Mouse (Mus musculus): Measurements from ENCODE around the gene Tmsb10.

Gene Tmsb10

DNA sequence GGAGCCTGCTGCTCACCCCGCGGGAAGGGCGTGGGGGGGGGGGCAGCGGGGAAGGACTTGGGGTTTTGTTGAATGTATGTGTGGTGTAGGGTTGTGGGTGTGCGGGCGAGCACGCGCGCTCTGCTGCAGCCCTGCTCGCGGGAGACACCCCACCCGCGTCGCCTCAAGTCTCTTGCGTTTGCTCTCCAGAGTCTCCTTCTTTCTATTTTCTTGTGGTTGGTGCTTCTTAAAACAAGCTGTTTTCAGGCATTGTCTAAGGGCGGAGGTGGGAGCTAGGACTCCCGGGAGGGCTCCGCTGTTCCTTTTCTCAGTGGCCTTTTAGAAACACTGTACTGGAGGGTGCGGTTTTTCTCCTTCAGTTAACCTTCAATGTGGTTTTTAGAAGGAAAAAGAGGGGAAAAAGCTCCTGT, at the start of gene Tmsb10:
Gene Tmsb10, minus strand, starts transcription at position 87 of the 410 bp plus-strand sequence.
- no peak for DNase-seq

GRCm38 (mm10) chr6:73003601-73004000, 45.1 kb upstream of the Tmsb10 start:
- DNase-seq: no peak

- no peak for DNase-seq
Observed at GRCm38 (mm10) chr6:73002391-73002790, 43.8 kb upstream of the Tmsb10 start.

DNA sequence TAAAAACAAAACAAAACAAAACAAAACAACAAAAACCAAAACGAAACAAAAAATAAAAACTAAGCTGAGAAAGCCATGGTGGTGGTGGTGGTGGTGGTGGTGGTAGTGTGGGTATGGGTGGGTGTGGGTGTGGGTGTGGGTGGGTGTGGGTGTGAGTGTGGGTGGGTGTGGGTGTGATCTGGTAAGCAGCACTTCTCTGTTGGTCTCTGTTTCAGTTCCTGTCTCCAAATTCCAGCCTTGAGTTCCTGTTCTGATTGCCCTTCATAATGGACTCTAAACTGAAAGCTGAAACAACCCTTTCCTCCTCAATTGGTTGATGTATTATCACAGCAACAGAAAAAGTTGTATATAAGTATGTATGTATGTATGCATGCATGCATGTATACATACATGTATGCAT, 40.3 kb upstream of the Tmsb10 start:
- DNase-seq: no peak

GRCm38 (mm10) chr6:72993688-72994082, 35.1 kb upstream of the Tmsb10 start:
- DNase-seq: no peak

DNA sequence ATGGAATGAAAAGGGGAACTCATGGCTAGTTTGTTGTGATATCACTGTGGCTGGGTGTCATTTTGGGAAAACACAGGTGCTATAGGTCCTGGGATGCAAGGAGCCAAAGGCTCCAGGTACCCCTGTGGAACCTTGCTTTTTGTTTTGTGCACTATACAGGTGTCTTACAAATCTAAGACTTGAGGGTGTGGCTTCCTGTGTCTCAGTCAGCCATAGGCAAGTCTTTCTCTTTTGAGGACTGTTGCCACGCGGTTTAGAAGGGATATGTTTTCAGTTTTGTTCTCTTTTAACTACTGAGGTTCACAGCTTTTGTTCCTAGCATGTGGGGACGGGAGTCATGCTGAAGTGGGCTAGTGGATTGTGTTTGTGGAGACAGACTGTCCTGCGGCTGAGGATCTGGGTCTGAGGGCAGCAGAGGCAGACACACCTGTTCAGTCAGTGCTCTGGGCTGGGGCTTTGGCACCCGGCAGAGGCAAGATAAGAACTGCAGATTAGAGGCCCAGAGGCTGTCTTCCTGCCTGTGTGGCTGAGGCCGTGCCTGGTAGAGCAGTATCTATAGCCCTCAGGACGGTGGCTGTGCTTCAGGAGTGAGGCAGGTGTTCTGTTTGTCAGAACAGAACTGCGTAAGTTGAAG, 34.6 kb upstream of the Tmsb10 start:
- DNase-seq: no peak

- DNase-seq: no peak
Observed at GRCm38 (mm10) chr6:72990206-72990605, 31.7 kb upstream of the Tmsb10 start.

DNA sequence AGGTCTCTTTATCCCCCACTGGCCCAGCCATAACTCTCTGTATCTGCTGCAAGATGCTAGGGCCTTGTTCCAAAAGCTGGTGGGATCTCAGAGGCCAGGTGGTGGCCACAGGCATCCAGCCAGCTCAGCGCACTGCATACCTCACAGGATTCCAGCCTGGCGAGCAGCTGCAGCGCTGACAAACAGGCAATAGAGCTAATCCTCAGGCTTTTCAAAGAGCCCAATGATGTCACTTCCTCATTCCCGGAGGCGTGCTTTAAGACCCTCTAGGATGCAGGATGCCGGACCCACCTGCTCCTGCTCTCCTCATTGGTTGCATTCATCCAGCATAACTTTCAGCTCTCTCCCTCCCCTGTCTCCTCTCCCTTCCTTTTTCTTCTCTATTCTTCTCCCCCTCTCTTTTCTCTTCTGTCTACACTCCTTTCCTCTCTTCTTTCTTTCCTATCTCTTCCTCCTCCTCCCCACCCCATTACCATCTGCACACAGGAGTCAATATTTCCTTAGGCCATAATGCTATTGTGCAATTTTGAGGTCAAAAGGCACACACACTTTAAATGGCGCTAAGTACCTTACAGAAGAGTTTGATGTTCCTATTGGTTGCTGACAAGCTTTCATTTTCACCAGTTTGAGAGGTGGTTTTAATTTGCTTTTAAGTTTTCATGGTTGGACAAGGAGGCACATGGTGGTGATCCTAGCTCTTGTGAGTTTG, 30.6 kb upstream of the Tmsb10 start:
- peak; percentile 43 for DNase-seq

GRCm38 (mm10) chr6:72982506-72982905, 24.0 kb upstream of the Tmsb10 start:
- no peak for DNase-seq

DNA sequence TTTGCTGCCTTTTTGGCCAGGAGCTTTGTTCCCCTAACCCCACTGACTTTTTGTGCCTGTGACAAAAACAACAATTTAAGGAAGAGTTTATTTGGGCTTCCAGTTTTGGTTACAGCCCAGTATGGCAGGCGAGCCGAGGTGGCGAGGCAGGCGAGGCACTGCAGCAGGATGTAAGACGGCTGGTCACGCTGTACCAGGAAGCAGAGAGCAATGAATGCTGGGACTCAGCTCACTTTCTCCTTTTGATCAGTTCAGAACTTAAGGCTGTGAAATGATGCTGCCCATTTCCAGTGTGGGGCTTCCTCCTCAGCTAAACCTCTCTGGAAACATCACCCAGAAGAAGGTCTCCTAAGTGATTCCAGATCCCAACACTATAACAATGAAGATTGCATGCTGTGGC, 23.3 kb upstream of the Tmsb10 start:
- DNase-seq: no peak

- no peak for DNase-seq
Observed at GRCm38 (mm10) chr6:72981124-72981651, 22.6 kb upstream of the Tmsb10 start.

GRCm38 (mm10) chr6:72976866-72977265, 18.3 kb upstream of the Tmsb10 start:
- no peak for DNase-seq

DNA sequence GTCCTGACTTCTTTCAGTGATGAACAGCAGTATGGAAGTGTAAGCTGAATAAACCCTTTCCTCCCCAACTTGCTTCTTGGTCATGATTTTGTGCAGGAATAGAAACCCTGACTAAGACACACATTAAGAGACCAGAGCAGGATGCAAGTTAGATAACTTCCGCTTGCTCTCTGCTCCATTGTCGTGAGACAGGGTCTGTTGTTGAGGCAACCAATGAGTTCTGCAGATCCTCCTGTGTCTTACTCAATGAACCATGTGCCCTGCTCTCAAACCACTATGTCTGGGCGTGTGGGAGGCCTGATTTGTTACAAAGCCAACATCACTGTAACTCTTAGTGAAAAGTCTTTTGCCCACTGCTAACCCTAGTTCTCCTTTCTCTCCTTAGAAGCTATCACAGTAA, 12.5 kb upstream of the Tmsb10 start:
- DNase-seq: no peak

DNA sequence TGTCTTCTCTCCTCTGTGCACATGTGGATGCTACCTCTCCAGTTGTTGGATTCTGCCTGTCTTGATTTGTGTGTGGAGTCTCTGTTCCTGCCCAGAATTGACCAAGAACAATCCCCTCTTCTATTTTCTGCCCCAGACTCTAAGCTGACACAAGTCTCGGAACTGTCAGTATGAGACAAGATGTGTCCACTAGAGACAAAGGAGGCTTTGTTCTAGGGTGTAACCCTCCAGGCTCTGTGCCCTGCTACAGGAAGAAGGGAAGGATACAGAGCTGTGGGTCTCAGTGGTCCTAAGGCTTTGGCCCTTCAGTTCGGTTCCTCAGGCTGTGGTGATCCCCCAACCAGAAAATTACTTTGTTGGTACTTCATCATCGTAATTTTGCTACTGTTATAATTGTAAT, 11.2 kb upstream of the Tmsb10 start:
- no peak for DNase-seq

GRCm38 (mm10) chr6:72965199-72965598, 6.7 kb upstream of the Tmsb10 start:
- DNase-seq: no peak

DNA sequence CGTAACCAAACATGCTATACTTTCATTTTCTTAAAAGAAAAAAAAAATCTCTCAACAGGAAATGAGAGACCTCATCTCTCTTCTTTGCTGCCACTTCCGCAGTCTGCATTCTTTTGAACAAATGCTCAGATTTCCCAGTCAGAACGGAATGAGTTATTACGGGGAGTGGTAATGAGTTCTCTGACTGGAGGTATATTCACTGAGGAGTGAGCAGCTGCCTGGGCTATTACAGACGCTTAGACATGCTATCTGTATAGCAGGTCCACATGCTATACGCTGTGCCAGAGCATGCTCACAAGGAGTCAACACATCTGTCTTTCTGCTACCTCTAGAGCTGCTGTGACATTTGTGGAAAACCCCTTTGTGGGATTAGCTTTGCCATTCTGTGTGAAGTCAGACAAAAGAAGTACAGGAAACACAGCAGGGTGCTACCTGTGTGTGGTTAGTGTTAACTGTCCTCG, 3.8 kb upstream of the Tmsb10 start:
- no peak for DNase-seq

DNA sequence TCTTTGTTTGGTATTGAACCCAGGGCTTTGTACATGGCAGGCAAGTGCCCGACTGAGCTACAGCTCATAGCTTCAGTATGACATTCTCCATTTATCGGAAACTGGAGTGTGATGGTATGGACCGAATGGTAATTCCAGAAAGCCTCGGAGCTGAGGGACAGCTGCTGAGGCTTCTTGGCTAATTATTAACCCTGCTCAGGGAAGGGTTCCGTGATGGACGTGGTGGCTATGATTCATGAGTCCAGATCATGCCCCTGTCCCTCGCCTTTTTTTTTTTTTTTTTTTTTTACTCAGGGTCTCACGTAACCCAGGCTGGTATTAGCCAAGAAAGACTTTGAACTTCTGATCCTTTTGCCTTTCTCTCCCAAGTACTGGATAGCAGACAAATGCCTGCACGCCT, 3.1 kb upstream of the Tmsb10 start:
- DNase-seq: no peak

DNA sequence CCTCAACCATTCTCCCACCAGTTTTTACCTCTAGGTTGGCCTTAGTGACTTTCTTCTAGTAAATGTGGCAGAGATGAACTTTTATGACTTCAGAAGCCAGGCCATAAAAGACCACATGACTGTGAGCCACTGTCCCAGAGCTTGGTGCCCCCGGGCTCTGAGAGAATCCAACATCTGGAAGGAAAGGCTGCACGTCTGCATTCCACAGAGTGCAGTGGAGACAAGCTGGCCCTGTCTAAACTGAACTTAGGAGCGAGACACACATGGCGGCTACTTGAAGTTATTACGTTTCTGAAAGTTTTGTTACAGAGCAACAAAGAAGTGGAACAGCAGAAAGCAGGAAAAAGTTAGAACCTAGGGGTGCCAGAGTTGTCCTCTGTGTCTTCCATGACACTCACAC, 2.1 kb upstream of the Tmsb10 start:
- no peak for DNase-seq

GRCm38 (mm10) chr6:72959175-72959574, 627 bp upstream of the Tmsb10 start:
- DNase-seq: no peak

DNA sequence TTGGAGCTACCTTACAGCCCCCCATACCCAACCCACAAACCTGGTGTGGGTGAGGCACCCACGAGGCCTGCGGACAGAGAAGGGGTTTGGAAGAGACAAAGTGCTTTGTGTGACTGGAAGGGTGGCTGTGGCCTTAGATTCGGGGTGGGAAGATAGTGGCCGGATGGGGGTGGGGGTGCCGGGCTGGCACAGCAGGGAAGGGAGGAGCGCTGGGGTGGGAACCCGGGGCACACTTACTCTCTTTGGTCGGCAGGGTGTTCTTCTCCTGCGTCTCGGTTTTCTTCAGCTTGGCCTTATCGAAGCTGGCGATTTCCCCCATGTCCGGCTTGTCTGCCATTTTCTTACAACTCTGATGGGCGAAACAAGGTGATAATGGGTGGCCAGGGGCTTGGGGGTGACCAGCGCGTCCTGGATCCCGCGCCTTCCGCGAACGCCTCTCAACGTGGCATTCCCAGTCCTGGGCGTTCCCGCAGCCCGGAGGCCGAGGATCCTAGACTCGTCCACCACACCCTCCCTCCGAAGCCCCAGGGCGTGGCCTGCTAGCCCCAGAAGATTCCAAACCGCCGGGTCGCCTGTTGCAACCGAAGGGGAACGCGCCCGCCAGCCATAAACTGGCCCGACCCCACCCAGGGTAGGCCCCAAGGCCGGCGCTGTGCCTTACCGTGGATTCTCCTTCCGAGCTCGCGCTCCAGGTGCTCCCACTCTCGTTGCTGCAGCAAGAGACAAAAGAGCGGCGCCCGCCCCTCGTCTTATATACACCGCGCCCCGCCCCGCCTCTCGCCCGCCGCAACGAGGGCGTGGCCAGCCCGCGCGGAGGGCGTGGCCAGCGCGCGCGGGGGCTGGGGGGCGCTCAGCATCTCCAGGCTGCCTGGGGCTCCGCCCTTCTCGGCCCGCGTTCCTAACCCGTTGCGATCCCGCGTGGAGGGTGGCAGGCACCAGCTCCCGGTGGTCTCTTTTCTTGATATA, 589 bp downstream of the Tmsb10 start:
- DNase-seq: peak; percentile 86

GRCm38 (mm10) chr6:72957093-72957435, 1.5 kb downstream of the Tmsb10 start:
- peak; percentile 23 for DNase-seq

GRCm38 (mm10) chr6:72956199-72957092, 2.1 kb downstream of the Tmsb10 start:
- peak; percentile 54 for DNase-seq
